Mouse (Mus musculus): ENCODE results near the gene Mab21l2. TPM values are rescaled to one million over a fixed set of nuclear protein-coding genes. Genes with fewer than 3 reads are reported as not detected.

Gene Mab21l2
- polyA plus RNA-seq, 1 experiment from 2014 or later = 235 TPM

DNA sequence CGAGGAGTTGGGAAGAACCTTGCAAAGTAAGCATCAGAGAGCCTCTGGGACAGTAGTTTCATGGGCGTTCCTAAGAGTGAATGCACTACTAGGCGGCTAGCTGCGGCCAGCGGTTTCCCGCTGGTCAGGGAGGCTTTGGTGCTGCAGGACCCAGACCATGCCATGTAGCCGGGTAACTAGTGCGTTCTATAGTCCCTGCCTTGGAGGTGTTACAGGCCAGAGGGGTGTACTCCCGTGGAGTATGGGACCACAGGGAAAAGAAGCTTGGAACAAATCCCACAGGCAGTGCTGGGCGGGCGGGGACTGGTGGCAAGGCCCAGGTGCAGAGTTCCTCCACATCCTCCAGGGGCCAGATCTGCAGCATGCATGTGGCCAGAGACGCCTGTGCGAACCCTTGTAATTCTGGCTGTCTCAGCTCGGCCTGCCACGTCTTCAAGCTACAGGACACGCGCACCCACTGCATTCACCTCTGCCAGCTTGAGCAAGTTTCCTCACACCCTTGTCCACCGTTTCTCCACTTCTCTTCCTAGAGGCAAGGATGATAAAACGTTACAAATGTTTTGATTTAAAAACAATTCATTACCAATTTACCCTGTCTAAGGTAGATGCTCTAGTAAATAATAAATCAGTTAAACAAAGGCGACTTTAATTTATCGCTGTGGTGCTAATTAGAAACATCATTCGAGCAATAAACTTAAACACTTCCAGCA is 2.0 kb upstream of the Mab21l2 start:
- H3K36me3 ChIP-seq = peaks cover 6% of the 10 kb centered on the region; the same call in 1 of the 2 replicates
- peak; percentile 83 for DNase-seq (ENCODE audit: low spot score)
- no peaks in the 10 kb centered on the region for H3K9me3 ChIP-seq (replicated peaks)
- no peaks in the 10 kb centered on the region for H3K27me3 ChIP-seq (ENCODE audit: low read depth, poor library complexity, severe bottlenecking)
- H3K4me3 ChIP-seq = peak overlapping the region; percentile 77
- H3K4me1 ChIP-seq = peaks cover 42% of the 10 kb centered on the region
- peak overlapping the region; percentile 92 for H3K27ac ChIP-seq
- WGBS = under 1% methylated on average over 22 of the region's 22 CpGs

DNA sequence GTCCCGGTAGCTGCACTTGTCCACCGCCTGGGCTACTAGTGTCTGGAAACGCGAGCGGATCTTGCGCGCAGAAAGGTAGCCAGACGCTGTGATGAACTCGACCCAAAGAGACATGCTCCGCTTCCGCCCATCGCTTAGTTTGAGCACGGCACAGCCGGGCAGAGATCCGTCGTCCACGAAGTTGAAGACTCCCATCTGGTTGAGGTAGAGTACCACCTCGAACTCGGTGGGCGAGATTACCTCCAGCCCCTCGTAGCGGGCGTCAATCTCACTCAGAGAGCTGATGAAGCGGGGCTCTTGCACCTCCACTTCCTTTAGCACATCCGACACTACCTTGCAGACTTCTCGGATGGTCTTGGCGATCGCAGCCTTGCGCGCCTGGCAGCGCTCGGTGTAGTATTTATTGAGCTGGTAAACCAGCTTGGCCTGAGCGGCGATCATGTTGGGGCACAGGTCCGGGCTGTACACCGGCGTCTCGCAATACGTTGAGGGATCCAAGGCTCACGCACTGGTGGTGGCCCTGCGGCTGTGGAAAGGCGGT is 1.1 kb downstream of the Mab21l2 start:
- peaks cover 45% of the 10 kb centered on the region for H3K4me1 ChIP-seq
- DNase-seq (ENCODE audit: low spot score) = peak; percentile 76
- under 1% methylated on average over 42 of the region's 42 CpGs for WGBS
- no peaks in the 10 kb centered on the region for H3K27me3 ChIP-seq (ENCODE audit: low read depth, poor library complexity, severe bottlenecking)
- H3K27ac ChIP-seq = peak overlapping the region; percentile 98
- H3K36me3 ChIP-seq = peaks cover 6% of the 10 kb centered on the region; the same call in 1 of the 2 replicates
- peak overlapping the region; percentile 77 for H3K4me3 ChIP-seq
- no peaks in the 10 kb centered on the region for H3K9me3 ChIP-seq (replicated peaks)

GRCm38 (mm10) chr3:86546471-86547250 is 1.8 kb downstream of the Mab21l2 start:
- Histone ChIP-seq H3K4me1 (peaks cover 45% of the 10 kb centered on the region), H3K4me3 (peak overlapping the region; percentile 77), H3K27ac (peak overlapping the region; percentile 98), H3K36me3 (peaks cover 6% of the 10 kb centered on the region; the same call in 1 of the 2 replicates), H3K9me3 (replicated peaks) (no peaks in the 10 kb centered on the region), H3K27me3 (ENCODE audit: low read depth, poor library complexity, severe bottlenecking) (no peaks in the 10 kb centered on the region)
- peak; percentile 79 for DNase-seq (ENCODE audit: low spot score)
- under 1% methylated on average over 45 of the region's 45 CpGs for WGBS

- no peaks in the 10 kb centered on the region for H3K27me3 ChIP-seq (ENCODE audit: low read depth, poor library complexity, severe bottlenecking)
- peaks cover 6% of the 10 kb centered on the region; the same call in 1 of the 2 replicates for H3K36me3 ChIP-seq
- no peaks in the 10 kb centered on the region for H3K9me3 ChIP-seq (replicated peaks)
- 16% methylated on average over 5 of the region's 5 CpGs for WGBS
- H3K4me3 ChIP-seq = peak overlapping the region; percentile 77
- no peak for DNase-seq (ENCODE audit: low spot score)
- peaks cover 43% of the 10 kb centered on the region for H3K4me1 ChIP-seq
- H3K27ac ChIP-seq = peak overlapping the region; percentile 98
These were observed 2.5 kb downstream of the Mab21l2 start for GRCm38 (mm10) chr3:86545945-86546344.

GRCm38 (mm10) chr3:86544785-86545184 is 3.6 kb downstream of the Mab21l2 start:
- H3K4me3 ChIP-seq = peak overlapping the region; percentile 77
- no peaks in the 10 kb centered on the region for H3K27me3 ChIP-seq (ENCODE audit: low read depth, poor library complexity, severe bottlenecking)
- H3K4me1 ChIP-seq = peaks cover 42% of the 10 kb centered on the region
- peak overlapping the region; percentile 98 for H3K27ac ChIP-seq
- H3K9me3 ChIP-seq (replicated peaks) = no peaks in the 10 kb centered on the region
- WGBS = 14% methylated on average over 3 of the region's 3 CpGs
- peak; percentile 69 for DNase-seq (ENCODE audit: low spot score)
- H3K36me3 ChIP-seq = peaks cover 6% of the 10 kb centered on the region; the same call in 1 of the 2 replicates

DNA sequence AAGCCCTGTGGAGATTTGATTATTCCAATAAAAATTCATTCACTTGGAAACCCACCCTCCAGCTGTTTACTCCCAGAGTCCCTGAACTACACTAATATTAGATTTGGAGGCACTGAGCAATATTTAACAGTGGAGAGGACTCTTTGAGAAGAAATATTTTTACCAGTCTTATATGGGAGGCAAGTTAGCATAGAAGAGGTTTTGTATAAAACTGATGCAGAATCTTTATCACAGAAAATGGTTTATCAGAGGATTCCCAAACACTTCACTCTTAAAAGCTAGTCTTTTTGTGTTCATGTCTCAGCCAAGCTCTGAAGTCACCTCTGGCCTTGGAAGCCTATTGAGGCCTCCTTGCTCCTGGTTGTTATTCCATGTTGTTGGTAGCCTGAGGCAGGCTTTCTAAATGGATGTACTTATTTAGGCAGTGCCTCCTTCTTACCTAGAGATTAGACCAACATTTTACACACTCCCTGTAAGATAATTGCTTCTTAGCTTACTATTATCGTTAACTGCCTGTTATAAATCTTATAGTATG is 6.5 kb downstream of the Mab21l2 start:
- peak overlapping the region; percentile 77 for H3K4me3 ChIP-seq
- H3K9me3 ChIP-seq (replicated peaks) = no peaks in the 10 kb centered on the region
- no peak for DNase-seq (ENCODE audit: low spot score)
- H3K27me3 ChIP-seq (ENCODE audit: low read depth, poor library complexity, severe bottlenecking) = no peaks in the 10 kb centered on the region
- H3K27ac ChIP-seq = peak overlapping the region; percentile 98
- H3K36me3 ChIP-seq = peaks cover 6% of the 10 kb centered on the region; the same call in 1 of the 2 replicates
- 56% methylated on average over 1 of the region's 1 CpGs for WGBS
- H3K4me1 ChIP-seq = peaks cover 57% of the 10 kb centered on the region

- H3K27ac ChIP-seq = 0 out of 2 replicates have a peak overlapping the region, but pooled peaks have one; percentile 34
- WGBS = 75% methylated on average over 4 of the region's 4 CpGs
- no peaks in the 10 kb centered on the region for H3K9me3 ChIP-seq (replicated peaks)
These were observed 7.3 kb downstream of the Mab21l2 start for GRCm38 (mm10) chr3:86541074-86541614.

GRCm38 (mm10) chr3:86539555-86540168 is 8.8 kb downstream of the Mab21l2 start:
- H3K4me3 ChIP-seq = peak overlapping the region; percentile 14; the same call in 1 of the 2 replicates
- no peaks in the 10 kb centered on the region for H3K27me3 ChIP-seq (ENCODE audit: low read depth, poor library complexity, severe bottlenecking)
- peak; percentile 38 for DNase-seq (ENCODE audit: low spot score)
- peak overlapping the region; percentile 78 for H3K27ac ChIP-seq
- H3K4me1 ChIP-seq = peaks cover 67% of the 10 kb centered on the region
- no peaks in the 10 kb centered on the region for H3K36me3 ChIP-seq
- WGBS = 50% methylated on average over 11 of the region's 11 CpGs
- no peaks in the 10 kb centered on the region for H3K9me3 ChIP-seq (replicated peaks)

More at GRCm38 (mm10) chr3:86541074-86541614, 7.3 kb downstream of the Mab21l2 start:
- no peaks in the 10 kb centered on the region for H3K27me3 ChIP-seq (ENCODE audit: low read depth, poor library complexity, severe bottlenecking)
- DNase-seq (ENCODE audit: low spot score) = no peak
- no peaks in the 10 kb centered on the region for H3K36me3 ChIP-seq
- H3K4me3 ChIP-seq = no peak overlapping the region; the same call in 1 of the 2 replicates
- peaks cover 63% of the 10 kb centered on the region for H3K4me1 ChIP-seq

GRCm38 (mm10) chr3:86538645-86539554 is 9.5 kb downstream of the Mab21l2 start:
- Histone ChIP-seq H3K27me3 (ENCODE audit: low read depth, poor library complexity, severe bottlenecking) (no peaks in the 10 kb centered on the region), H3K4me3 (peak overlapping the region; percentile 14; the same call in 1 of the 2 replicates), H3K9me3 (replicated peaks) (no peaks in the 10 kb centered on the region), H3K36me3 (no peaks in the 10 kb centered on the region), H3K4me1 (peaks cover 67% of the 10 kb centered on the region), H3K27ac (peak overlapping the region; percentile 78)
- peak; percentile 42 for DNase-seq (ENCODE audit: low spot score)
- WGBS = 27% methylated on average over 13 of the region's 13 CpGs

DNA sequence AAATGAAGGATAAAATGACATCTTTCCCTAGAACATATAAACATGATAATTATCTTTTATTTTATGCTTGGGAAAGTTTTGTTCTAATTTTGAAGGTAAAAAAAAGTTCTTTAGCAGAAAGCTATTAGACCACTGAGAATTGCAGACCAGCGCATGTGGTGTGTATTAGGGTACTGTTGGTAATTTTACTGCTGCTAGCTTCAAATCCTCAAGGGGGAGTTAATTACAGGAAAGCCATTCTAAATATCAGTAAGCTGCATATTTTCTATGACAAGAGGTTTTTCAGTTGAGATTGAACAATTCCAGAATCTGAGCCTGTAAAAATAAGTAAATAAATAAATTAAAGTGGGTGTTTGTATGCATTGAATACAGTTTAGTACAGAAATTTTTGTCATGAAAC is 11.7 kb downstream of the Mab21l2 start:
- H3K9me3 ChIP-seq (replicated peaks) = no peaks in the 10 kb centered on the region
- H3K4me1 ChIP-seq = peaks cover 70% of the 10 kb centered on the region
- no peak for DNase-seq (ENCODE audit: low spot score)
- H3K27me3 ChIP-seq (ENCODE audit: low read depth, poor library complexity, severe bottlenecking) = no peaks in the 10 kb centered on the region
- no peaks in the 10 kb centered on the region for H3K36me3 ChIP-seq
- 33% methylated on average over 1 of the region's 1 CpGs for WGBS
- H3K27ac ChIP-seq = no peak overlapping the region
- H3K4me3 ChIP-seq = no peak overlapping the region

- DNase-seq (ENCODE audit: low spot score) = peak; percentile 73
- Histone ChIP-seq H3K4me3 (peak overlapping the region; percentile 26), H3K27ac (peak overlapping the region; percentile 82), H3K9me3 (replicated peaks) (no peaks in the 10 kb centered on the region), H3K27me3 (ENCODE audit: low read depth, poor library complexity, severe bottlenecking) (no peaks in the 10 kb centered on the region), H3K36me3 (no peaks in the 10 kb centered on the region), H3K4me1 (peaks cover 40% of the 10 kb centered on the region)
- WGBS = 24% methylated on average over 16 of the region's 16 CpGs
These were observed 16.7 kb downstream of the Mab21l2 start for GRCm38 (mm10) chr3:86531531-86532269.

Data from limb, embryonic 10.5 days (tissue).